ENCODE assay signal across 15 mouse cellular contexts in the genomic region with DNA sequence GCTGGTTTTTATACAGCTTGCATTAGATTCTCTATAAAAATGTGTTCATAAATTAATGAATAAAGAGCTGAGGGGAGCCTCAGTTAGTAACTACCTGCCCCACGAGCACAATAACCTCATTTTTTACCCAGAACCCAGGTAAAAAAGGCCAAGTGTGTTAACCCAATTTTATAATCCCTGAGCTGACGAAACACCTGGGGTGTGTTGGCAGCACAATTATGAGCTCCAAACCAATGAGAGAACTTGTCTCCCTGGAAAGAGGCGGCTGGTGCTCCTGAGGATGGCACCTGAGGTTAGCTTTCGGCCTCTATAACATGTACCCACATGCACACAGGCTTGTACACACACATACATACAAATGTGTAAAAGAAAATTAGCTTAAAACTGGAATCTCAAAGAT. TPM values are rescaled to one million over a fixed set of nuclear protein-coding genes. Genes with fewer than 3 reads are reported as not detected.
DNase-seq lines count a peak whose midpoint lies in the region; ATAC-seq and TF ChIP-seq lines count a peak whose summit lies in the region.
"Had no signal": no experiment of that assay in that cellular context is flagged by ENCODE, and none has a peak within 500 bp of the region (broad histone marks: within the 10 kb centered on the region; RNA-seq: fewer than 3 reads in every experiment).

No protein-coding gene starts in this region.

- no peaks in the 10 kb centered on the region for H3K36me3 ChIP-seq in kidney, adult 2 months (ENCODE audit: control insufficient read depth, insufficient read depth, low read length)
- H3K36me3 ChIP-seq in spleen, adult 2 months (ENCODE audit: control insufficient read depth, insufficient read depth, low read length) = peaks cover 2% of the 10 kb centered on the region; the same call in 1 of the 2 replicates
- no peaks in the 10 kb centered on the region for H3K36me3 ChIP-seq in thymus, adult 2 months (ENCODE audit: control insufficient read depth, insufficient read depth, low read length)

- peak overlapping the region; percentile 48 for H3K4me3 ChIP-seq in kidney, adult 2 months (ENCODE audit: insufficient read depth, low read depth, low read length)
- H3K4me3 ChIP-seq in spleen, adult 2 months (ENCODE audit: extremely low read depth, insufficient read depth, insufficient read length) = peak overlapping the region; percentile 20; the same call in 1 of the 2 replicates
- H3K4me3 ChIP-seq in thymus, adult 2 months (ENCODE audit: control insufficient read depth, insufficient read depth, low read length) = no peak overlapping the region
- H3K4me3 ChIP-seq: hindbrain, embryonic 10.5 days; liver, embryonic 12.5 days; midbrain, embryonic 10.5 days had no signal

- no peak for ATAC-seq in cerebellum, adult (ENCODE audit: insufficient number of reproducible peaks, low FRiP score, low TSS enrichment)
- ATAC-seq in monocyte, adult 5-6 weeks (replicated peaks; ENCODE audit: insufficient number of reproducible peaks, low FRiP score, low TSS enrichment, poor library complexity, severe bottlenecking) = no peak
- ATAC-seq: liver, embryonic 12.5 days had no signal

- DNase-seq in cerebellum, adult 9-11 months = peak; percentile 51
- no peak for DNase-seq in kidney, adult 2 months
- no peak for DNase-seq in kidney, adult 9 months
- DNase-seq in spleen, adult 2 months (ENCODE audit: low read depth in 1 of 2, low spot score in 2 of 2) = no peak
- no peak for DNase-seq in spleen, postnatal 4 days (ENCODE audit: low spot score in 2 of 2)
- no peak for DNase-seq in thymus, adult 2 months
- DNase-seq: B cell, adult 2 months; kidney, postnatal 25 days; spleen, adult 18-20 months; thymus, postnatal 14 days had no signal

- H3K27ac ChIP-seq in kidney, adult 2 months (ENCODE audit: insufficient read depth, low read depth, low read length) = no peak overlapping the region; the same call in 1 of the 2 replicates
- H3K27ac ChIP-seq in spleen, adult 2 months (ENCODE audit: insufficient read depth, low read length) = no peak overlapping the region
- no peak overlapping the region for H3K27ac ChIP-seq in thymus, adult 2 months (ENCODE audit: control insufficient read depth, insufficient read depth, low read length)
- H3K27ac ChIP-seq: hindbrain, embryonic 10.5 days; liver, embryonic 12.5 days; midbrain, embryonic 10.5 days had no signal

- WGBS in kidney, adult 2 months = 78% methylated on average over 4 of the region's 4 CpGs
- 87% methylated on average over 4 of the region's 4 CpGs for WGBS in spleen, adult 2 months
- 93% methylated on average over 4 of the region's 4 CpGs for WGBS in thymus, adult 2 months

- no peaks in the 10 kb centered on the region for H3K27me3 ChIP-seq in kidney, adult 2 months (replicated peaks; ENCODE audit: control insufficient read depth, insufficient read depth, low read length)
- no peaks in the 10 kb centered on the region for H3K27me3 ChIP-seq in spleen, adult 2 months (ENCODE audit: control insufficient read depth, insufficient read depth, low read length)
- no peaks in the 10 kb centered on the region for H3K27me3 ChIP-seq in thymus, adult 2 months (ENCODE audit: control insufficient read depth, insufficient read depth, low read length)
- H3K27me3 ChIP-seq: liver, embryonic 12.5 days had no signal

- H3K4me1 ChIP-seq in kidney, adult 2 months (ENCODE audit: control insufficient read depth, insufficient read depth, low read length) = no peaks in the 10 kb centered on the region
- no peaks in the 10 kb centered on the region for H3K4me1 ChIP-seq in spleen, adult 2 months (ENCODE audit: control insufficient read depth, insufficient read depth, insufficient read length)
- no peaks in the 10 kb centered on the region for H3K4me1 ChIP-seq in thymus, adult 2 months (replicated peaks; ENCODE audit: control insufficient read depth, insufficient read depth, low read length)
- H3K4me1 ChIP-seq: hindbrain, embryonic 10.5 days; midbrain, embryonic 10.5 days had no signal

- TF ChIP-seq CTCF in kidney, adult 2 months (conservative IDR thresholded peaks at IDR 0.05; ENCODE audit: insufficient read depth, insufficient read length, low read depth, low read length) = no peak
- TF ChIP-seq CTCF in spleen, adult 2 months (IDR thresholded peaks at IDR 0.05; ENCODE audit: extremely low read depth, insufficient read depth, insufficient read length, insufficient replicate concordance) = no peak
- TF ChIP-seq CTCF in thymus, adult 2 months (IDR thresholded peaks at IDR 0.05; ENCODE audit: borderline replicate concordance, control insufficient read depth, extremely low read depth, insufficient read depth, low read length, poor library complexity) = no peak

- no peak for TF ChIP-seq POLR2A in kidney, adult 2 months (IDR thresholded peaks at IDR 0.05; ENCODE audit: low read depth, low read length)
- TF ChIP-seq POLR2A in spleen, adult 2 months (IDR thresholded peaks at IDR 0.05; ENCODE audit: low read depth, low read length) = no peak
- no peak for TF ChIP-seq POLR2A in thymus, adult 2 months (IDR thresholded peaks at IDR 0.05; ENCODE audit: control insufficient read depth, extremely low read depth, insufficient read depth, low read length, poor library complexity)

RNA-seq across cellular contexts. Expression of gene Il20rb, which starts 18.9 kb away (rescaled TPM):
- polyA plus RNA-seq in kidney, adult 2 months (2012; rRNA removed) = 1.4 and 1.9 TPM in 2 replicates
- 0.68 and 1.2 TPM in 2 replicates for polyA plus RNA-seq in spleen, adult 2 months (2012; rRNA removed)
- 3.2 to 6.9 TPM (median 3.6 TPM) in 3 replicates for total RNA-seq in monocyte, adult 5-6 weeks (2017)
- 8.0 and 8.3 TPM in 2 replicates for polyA plus RNA-seq in thymus, adult 2 months (2012; rRNA removed)

RNA-seq across cellular contexts. Expression of gene Nck1, which starts 40.4 kb away (rescaled TPM):
- 3.1 and 5.7 TPM in 2 replicates for polyA plus RNA-seq in kidney, adult 2 months (2012; rRNA removed)
- 2.0 and 2.2 TPM in 2 replicates for polyA plus RNA-seq in spleen, adult 2 months (2012; rRNA removed)
- 73.1 to 81.8 TPM (median 81.6 TPM) in 3 replicates for total RNA-seq in monocyte, adult 5-6 weeks (2017)
- 4.4 and 7.0 TPM in 2 replicates for polyA plus RNA-seq in thymus, adult 2 months (2012; rRNA removed)
